Mouse (Mus musculus): ENCODE data around the gene Gpat3. TPM values are rescaled to one million over a fixed set of nuclear protein-coding genes. Genes with fewer than 3 reads are reported as not detected.

Gene Gpat3
- polyA plus RNA-seq, 1 experiment from 2014 or later = 1.3 TPM

DNA sequence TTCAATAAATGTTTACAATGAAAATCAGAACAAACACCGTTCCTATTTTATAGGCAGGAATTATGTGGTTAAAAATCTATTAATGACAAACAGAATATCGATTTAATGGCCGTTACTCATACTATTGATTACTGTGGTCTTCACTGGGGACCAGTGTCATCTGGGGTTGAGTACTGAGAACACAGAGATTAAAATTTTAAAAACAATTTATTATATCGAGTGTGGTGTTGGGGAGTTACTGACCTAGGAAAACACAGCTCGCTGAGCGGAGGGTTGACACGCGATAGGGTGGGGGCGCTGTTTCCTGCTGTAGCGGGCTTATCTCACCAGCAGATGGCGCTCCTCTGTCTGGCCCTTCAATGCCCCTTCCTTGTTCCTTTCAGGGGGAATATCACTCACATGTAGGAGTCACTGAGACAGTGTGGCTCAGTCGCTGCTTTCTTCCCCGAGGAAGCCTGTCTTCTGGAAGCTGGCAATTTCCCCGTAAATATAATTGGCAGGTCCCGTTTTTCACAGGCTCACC is 71.8 kb downstream of the Gpat3 start:
- Histone ChIP-seq H3K36me3 (no peaks in the 10 kb centered on the region), H3K9ac (no peak overlapping the region), H3K4me2 (no peak overlapping the region), H3K4me1 (replicated peaks) (no peaks in the 10 kb centered on the region), H3K27ac (no peak overlapping the region), H3K4me3 (replicated peaks) (no peak overlapping the region), H3K27me3 (no peaks in the 10 kb centered on the region), H3K9me3 (replicated peaks) (no peaks in the 10 kb centered on the region)
- 19% methylated on average over 15 of the region's 15 CpGs for WGBS (ENCODE audit: insufficient replicate concordance)
- ATAC-seq (ENCODE audit: low read depth) (no peak), DNase-seq (peak; percentile 13)

DNA sequence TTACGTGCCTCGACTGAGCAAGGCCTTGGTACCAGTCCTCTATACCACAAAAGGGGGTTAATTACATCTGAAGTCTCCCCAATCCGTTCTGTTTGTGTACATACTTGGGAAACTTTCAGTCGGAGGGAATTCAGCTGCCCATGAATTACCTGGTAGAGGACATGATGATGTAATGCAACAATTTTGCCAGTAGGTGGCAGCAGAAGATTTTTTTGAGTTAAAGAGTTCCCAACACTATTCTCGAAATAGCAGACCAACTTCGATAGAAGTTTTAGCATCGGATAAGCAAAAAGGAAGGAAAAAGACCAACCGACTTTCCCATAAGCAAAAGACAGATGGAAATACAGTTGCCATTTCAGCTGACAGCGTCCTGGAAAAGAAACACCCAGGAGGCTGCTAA is 73.6 kb downstream of the Gpat3 start:
- WGBS (ENCODE audit: insufficient replicate concordance) = 20% methylated on average over 9 of the region's 9 CpGs
- ATAC-seq (ENCODE audit: low read depth) = no peak
- Histone ChIP-seq H3K4me3 (replicated peaks) (no peak overlapping the region), H3K4me1 (replicated peaks) (no peaks in the 10 kb centered on the region), H3K27me3 (no peaks in the 10 kb centered on the region), H3K9me3 (replicated peaks) (no peaks in the 10 kb centered on the region), H3K9ac (no peak overlapping the region), H3K27ac (no peak overlapping the region), H3K4me2 (no peak overlapping the region), H3K36me3 (no peaks in the 10 kb centered on the region)
- peak; percentile 5 for DNase-seq

DNA sequence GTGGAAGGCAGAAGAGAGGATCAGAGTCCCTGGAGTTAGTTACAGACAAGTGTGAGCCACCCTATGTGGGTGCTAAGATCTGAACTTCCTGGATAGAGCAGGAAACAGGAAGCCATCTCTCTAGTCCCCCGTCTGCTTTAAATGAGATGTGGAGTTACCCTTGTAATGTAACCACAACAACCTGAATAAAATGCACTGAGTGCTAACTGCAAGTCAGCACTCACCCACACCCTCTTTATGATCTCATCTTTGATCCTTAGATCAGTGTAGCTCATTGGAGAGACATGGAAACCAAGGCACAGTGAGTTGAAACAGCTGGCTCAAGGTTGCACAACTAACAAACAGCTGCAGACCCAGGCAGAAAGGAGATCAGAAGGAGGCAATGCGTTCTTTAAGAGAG is 84.2 kb downstream of the Gpat3 start:
- H3K27ac ChIP-seq = no peak overlapping the region
- H3K36me3 ChIP-seq = no peaks in the 10 kb centered on the region
- 47% methylated on average over 2 of the region's 2 CpGs for WGBS (ENCODE audit: insufficient replicate concordance)
- no peak overlapping the region for H3K4me3 ChIP-seq (replicated peaks)
- H3K4me2 ChIP-seq = no peak overlapping the region
- H3K4me1 ChIP-seq (replicated peaks) = no peaks in the 10 kb centered on the region
- H3K27me3 ChIP-seq = no peaks in the 10 kb centered on the region
- no peak for ATAC-seq (ENCODE audit: low read depth)
- no peaks in the 10 kb centered on the region for H3K9me3 ChIP-seq (replicated peaks)
- no peak overlapping the region for H3K9ac ChIP-seq
- DNase-seq = no peak

DNA sequence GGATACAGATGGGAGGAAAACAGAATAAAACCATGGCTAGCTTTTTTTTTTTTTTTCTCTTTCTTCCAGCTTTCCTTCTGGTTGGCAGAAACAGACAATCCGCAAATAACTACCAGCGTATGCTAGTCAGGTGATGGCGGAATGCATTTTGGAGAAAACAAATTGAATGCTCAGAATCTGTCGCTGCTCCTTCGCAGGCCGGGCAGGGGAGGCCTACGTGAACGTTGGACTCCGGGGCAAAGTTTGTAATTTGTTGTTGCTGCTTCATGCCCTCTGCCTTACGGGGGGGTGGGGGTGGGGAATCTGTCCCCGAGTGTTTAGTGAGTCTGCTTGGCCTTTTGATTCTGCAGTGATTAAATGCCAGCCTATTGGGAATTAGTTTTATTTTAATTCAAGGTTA is 98.2 kb downstream of the Gpat3 start:
- Histone ChIP-seq H3K27me3 (no peaks in the 10 kb centered on the region), H3K4me3 (replicated peaks) (no peak overlapping the region), H3K9me3 (replicated peaks) (no peaks in the 10 kb centered on the region), H3K4me2 (no peak overlapping the region), H3K27ac (no peak overlapping the region), H3K36me3 (no peaks in the 10 kb centered on the region), H3K4me1 (replicated peaks) (no peaks in the 10 kb centered on the region), H3K9ac (no peak overlapping the region)
- WGBS (ENCODE audit: insufficient replicate concordance) = 73% methylated on average over 11 of the region's 11 CpGs
- DNase-seq (no peak), ATAC-seq (ENCODE audit: low read depth) (no peak)

DNA sequence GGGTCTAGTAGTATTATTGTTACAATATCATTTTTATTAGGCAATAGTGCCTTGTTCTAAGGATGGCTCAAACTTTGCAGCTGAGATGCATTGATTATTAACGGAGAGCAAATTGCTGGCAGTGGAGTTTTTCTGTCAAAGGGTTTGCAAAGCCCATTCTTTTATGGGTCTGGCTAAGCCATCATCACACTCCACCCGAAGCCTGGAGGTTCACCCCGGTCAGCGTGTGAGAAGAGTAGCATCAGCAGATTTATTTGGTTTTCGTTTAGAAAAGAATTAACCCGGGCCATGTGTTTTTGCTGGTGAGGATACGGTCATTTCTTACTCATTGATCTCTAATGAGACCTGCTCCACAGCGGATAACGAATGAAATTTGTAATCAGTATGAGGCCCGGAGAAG is 99.8 kb downstream of the Gpat3 start:
- H3K9ac ChIP-seq = no peak overlapping the region
- H3K27ac ChIP-seq = no peak overlapping the region
- H3K36me3 ChIP-seq = no peaks in the 10 kb centered on the region
- no peaks in the 10 kb centered on the region for H3K4me1 ChIP-seq (replicated peaks)
- H3K9me3 ChIP-seq (replicated peaks) = no peaks in the 10 kb centered on the region
- H3K27me3 ChIP-seq = no peaks in the 10 kb centered on the region
- ATAC-seq (ENCODE audit: low read depth) = no peak
- 74% methylated on average over 10 of the region's 10 CpGs for WGBS (ENCODE audit: insufficient replicate concordance)
- no peak overlapping the region for H3K4me2 ChIP-seq
- H3K4me3 ChIP-seq (replicated peaks) = no peak overlapping the region
- DNase-seq = no peak

Other genes with a start within 250 kb of the Gpat3 start
- 28.9 and 30.2 TPM in 2 replicates for gene Coq2, start 170.6 kb upstream of the Gpat3 start, polyA plus RNA-seq (2015; fragmentation: Nextera tagmentation; extraction: Ambion mirVana)
- gene Hpse, start 126.0 kb upstream of the Gpat3 start, polyA plus RNA-seq (2015; fragmentation: Nextera tagmentation; extraction: Ambion mirVana) = 1.9 and 2.0 TPM in 2 replicates
- gene Helq, start 47.1 kb upstream of the Gpat3 start, polyA plus RNA-seq (2015; fragmentation: Nextera tagmentation; extraction: Ambion mirVana) = 14.1 and 16.5 TPM in 2 replicates
- gene Mrps18c, start 47.1 kb upstream of the Gpat3 start, polyA plus RNA-seq (2015; fragmentation: Nextera tagmentation; extraction: Ambion mirVana) = 172 and 176 TPM in 2 replicates
- gene Abraxas1, start 24.7 kb upstream of the Gpat3 start, polyA plus RNA-seq (2015; fragmentation: Nextera tagmentation; extraction: Ambion mirVana) = 18.4 and 20.7 TPM in 2 replicates